Mouse (Mus musculus): ENCODE measurements around the gene Ndufa6. TPM values are rescaled to one million over a fixed set of nuclear protein-coding genes. Genes with fewer than 3 reads are reported as not detected.

Gene Ndufa6
- polyA plus RNA-seq, 1 experiment from 2014 or later, result 432 TPM

DNA sequence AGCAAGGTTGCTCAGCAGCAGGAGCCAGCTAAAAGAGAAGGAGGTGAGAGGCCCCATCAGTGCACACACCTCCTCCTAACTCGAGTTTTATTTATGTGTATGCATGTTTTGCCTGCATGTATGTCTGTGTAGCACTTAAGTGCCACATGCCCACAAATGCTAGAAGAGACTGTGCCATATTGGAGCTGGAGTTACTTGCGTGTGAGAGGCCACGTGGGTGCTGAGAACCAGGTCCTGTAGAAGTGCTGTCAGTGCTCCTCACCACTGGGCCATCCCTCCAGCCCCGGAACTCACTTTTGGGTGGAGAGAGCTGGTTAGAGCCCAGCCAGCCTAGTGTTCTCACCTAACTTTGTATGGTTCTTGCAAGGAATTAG is 6.8 kb downstream of the Ndufa6 start:
- Histone ChIP-seq H3K36me3 (ENCODE audit: control insufficient read depth, insufficient read depth, low read length) (peaks cover 29% of the 10 kb centered on the region), H3K4me2 (ENCODE audit: low read depth, low read length) (peak overlapping the region; percentile 96), H3K4me3 (ENCODE audit: low read depth, low read length) (peak overlapping the region; percentile 64), H3K4me1 (ENCODE audit: control insufficient read depth, insufficient read depth, low read length) (peaks cover 13% of the 10 kb centered on the region), H3K27ac (ENCODE audit: low read depth, low read length) (no peak overlapping the region), H3K9ac (replicated peaks; ENCODE audit: low read depth, low read length) (0 out of 2 replicates have a peak overlapping the region, but pooled peaks have one; percentile 71), H3K9me3 (ENCODE audit: control insufficient read depth, low read length) (no peaks in the 10 kb centered on the region), H3K27me3 (ENCODE audit: control insufficient read depth, insufficient read depth, low read length) (no peaks in the 10 kb centered on the region)
- no peak for ATAC-seq (ENCODE audit: low read depth)
- 83% methylated on average over 4 of the region's 4 CpGs for WGBS

DNA sequence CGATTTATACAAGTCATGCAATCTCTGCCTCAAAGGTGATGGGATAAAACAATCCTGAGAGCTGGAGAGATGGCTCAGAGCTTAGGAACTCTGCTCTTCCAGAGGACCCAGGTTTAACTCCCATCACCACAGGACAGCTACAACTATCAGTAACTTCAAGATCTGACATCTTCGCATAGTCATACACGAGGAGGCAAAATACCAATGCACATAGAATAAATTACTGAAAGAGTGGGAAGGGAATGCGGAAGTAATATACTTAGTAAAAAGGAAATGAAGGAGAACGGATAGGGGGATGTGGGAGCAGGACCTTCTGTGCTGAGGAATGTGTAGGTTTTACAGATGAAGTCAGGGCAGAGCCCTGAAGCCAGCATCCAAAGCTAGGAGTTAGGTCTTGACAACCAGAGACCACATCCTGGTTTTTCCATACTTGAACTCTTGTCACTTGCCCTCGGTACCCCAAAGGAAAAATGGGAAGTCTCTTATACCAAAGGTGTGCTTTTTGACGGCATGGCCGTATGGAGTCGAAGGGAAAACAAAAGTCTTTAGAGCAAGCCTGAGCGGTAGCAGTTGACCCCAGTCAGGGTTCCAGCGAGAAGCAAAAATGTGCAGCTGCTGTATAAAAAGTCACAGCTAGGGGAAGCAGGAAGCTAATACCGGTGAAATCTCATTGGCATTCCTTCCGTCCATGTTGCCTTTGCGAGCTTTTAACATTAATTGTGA is 7.4 kb downstream of the Ndufa6 start:
- Histone ChIP-seq H3K9me3 (ENCODE audit: control insufficient read depth, low read length) (no peaks in the 10 kb centered on the region), H3K4me1 (ENCODE audit: control insufficient read depth, insufficient read depth, low read length) (peaks cover 13% of the 10 kb centered on the region), H3K27me3 (ENCODE audit: control insufficient read depth, insufficient read depth, low read length) (no peaks in the 10 kb centered on the region), H3K4me2 (ENCODE audit: low read depth, low read length) (peak overlapping the region; percentile 96), H3K36me3 (ENCODE audit: control insufficient read depth, insufficient read depth, low read length) (peaks cover 29% of the 10 kb centered on the region), H3K4me3 (ENCODE audit: low read depth, low read length) (peak overlapping the region; percentile 64), H3K9ac (replicated peaks; ENCODE audit: low read depth, low read length) (peak overlapping the region; percentile 71), H3K27ac (ENCODE audit: low read depth, low read length) (peak overlapping the region; percentile 87)
- WGBS, result 64% methylated on average over 14 of the region's 14 CpGs
- ATAC-seq (ENCODE audit: low read depth), result no peak; the same call in 1 of the 2 replicates

DNA sequence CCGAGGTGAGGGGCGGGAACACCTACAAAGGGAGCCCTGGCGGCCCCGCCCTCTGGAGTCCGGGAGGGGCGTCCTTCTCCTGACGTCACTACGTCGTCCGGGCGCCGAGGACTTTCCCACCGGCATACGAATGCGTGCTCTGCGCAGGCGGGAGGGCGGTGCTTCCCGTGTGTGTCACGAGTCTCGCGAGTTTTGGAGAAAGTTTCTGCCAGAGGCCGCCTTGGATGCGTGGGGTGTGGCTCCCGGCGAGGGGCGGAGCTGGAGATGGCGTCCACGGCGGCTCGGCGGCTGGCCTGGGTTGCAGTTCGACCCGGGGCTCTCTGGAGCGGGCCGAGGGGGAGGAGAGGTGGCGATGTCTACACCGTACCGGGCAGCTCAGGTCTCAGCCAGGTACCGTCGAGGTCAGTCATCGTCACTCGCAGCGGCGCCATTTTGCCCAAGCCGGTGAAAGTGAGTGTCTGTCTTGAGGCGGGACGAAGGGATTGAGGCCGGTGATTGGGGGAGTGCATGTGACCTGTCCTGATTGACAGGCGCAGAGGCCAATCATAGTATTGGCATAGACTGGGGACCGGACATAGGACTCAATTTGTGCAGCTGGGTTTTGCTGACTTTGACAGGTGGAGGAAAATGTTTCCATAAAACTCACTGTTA is 8.2 kb downstream of the Ndufa6 start:
- Histone ChIP-seq H3K4me3 (ENCODE audit: low read depth, low read length) (peak overlapping the region; percentile 64), H3K27me3 (ENCODE audit: control insufficient read depth, insufficient read depth, low read length) (0 out of 2 replicates have a peak, but pooled peaks cover 2% of the 10 kb centered on the region), H3K27ac (ENCODE audit: low read depth, low read length) (peak overlapping the region; percentile 87), H3K36me3 (ENCODE audit: control insufficient read depth, insufficient read depth, low read length) (peaks cover 28% of the 10 kb centered on the region), H3K4me2 (ENCODE audit: low read depth, low read length) (peak overlapping the region; percentile 96), H3K4me1 (ENCODE audit: control insufficient read depth, insufficient read depth, low read length) (peaks cover 19% of the 10 kb centered on the region), H3K9me3 (ENCODE audit: control insufficient read depth, low read length) (no peaks in the 10 kb centered on the region), H3K9ac (replicated peaks; ENCODE audit: low read depth, low read length) (peak overlapping the region; percentile 71)
- under 1% methylated on average over 51 of the region's 51 CpGs for WGBS
- peak; percentile 98 for ATAC-seq (ENCODE audit: low read depth)

DNA sequence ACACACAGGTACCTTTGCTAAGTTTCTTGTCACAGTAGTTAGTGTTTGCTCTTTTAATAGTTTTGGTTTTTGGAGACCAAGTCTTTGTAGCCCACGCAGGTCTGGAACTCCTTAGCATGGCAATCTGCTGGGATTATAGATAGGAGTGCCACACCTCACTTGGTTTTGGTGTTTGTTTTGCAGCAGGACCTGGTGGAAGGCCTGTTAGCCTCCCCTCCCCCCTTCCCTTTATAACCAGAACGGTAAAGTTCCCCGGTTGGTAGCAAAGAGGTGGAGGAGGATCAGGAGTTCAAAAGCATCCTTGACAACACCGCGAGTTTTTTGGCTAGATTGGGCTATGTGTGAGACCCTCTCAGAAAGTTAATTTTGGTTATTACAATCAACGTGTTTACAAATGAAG is 9.2 kb downstream of the Ndufa6 start:
- Histone ChIP-seq H3K27ac (ENCODE audit: low read depth, low read length) (no peak overlapping the region), H3K9ac (replicated peaks; ENCODE audit: low read depth, low read length) (no peak overlapping the region), H3K4me2 (ENCODE audit: low read depth, low read length) (no peak overlapping the region), H3K9me3 (ENCODE audit: control insufficient read depth, low read length) (no peaks in the 10 kb centered on the region), H3K36me3 (ENCODE audit: control insufficient read depth, insufficient read depth, low read length) (peaks cover 19% of the 10 kb centered on the region; the same call in 1 of the 2 replicates), H3K27me3 (ENCODE audit: control insufficient read depth, insufficient read depth, low read length) (peaks cover 8% of the 10 kb centered on the region), H3K4me3 (ENCODE audit: low read depth, low read length) (no peak overlapping the region), H3K4me1 (ENCODE audit: control insufficient read depth, insufficient read depth, low read length) (peaks cover 20% of the 10 kb centered on the region)
- ATAC-seq (ENCODE audit: low read depth), result no peak
- 94% methylated on average over 6 of the region's 6 CpGs for WGBS

DNA sequence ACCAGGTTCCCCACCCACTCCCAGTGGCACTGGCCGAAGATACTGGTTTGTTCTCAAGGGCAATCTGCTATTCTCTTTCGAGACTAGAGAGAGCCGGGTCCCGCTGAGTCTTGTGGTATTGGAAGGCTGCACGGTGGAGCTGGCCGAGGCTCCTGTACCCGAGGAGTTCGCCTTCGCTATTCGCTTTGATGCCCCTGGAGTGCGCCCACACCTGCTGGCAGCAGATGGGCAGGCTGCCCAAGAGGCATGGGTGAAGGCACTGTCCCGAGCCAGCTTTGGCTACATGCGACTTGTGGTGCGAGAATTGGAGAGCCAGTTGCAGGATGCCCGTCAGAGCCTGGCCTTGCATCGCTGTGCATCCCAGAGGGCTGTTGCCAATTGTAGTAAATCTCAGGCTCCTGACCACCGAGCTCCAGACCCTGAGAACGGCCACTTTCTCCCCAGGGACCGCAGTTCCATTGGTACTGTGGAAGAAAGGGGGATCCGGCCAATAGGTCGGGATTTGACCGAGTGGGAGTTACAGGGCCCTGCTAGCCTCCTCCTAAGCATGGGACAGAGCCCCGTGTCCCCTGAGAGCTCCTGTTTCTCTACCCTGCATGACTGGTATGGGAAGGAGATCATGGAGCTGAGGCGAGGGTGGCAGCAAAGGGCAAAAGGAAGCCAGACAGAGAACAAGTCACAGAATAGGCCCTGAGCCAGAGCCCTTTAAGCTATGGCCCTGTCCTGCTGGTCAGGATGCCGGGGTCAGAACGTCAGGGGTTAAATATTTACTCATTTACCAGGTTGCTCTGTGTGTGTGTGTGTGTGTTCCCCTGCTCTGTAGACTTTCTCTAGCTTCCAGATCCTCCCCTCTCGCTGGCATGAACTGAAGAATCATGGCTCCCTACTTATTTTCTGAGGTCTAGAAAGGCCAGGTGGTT is 10.5 kb downstream of the Ndufa6 start:
- Histone ChIP-seq H3K27ac (ENCODE audit: low read depth, low read length) (no peak overlapping the region), H3K27me3 (ENCODE audit: control insufficient read depth, insufficient read depth, low read length) (peaks cover 8% of the 10 kb centered on the region), H3K36me3 (ENCODE audit: control insufficient read depth, insufficient read depth, low read length) (peaks cover 8% of the 10 kb centered on the region; the same call in 1 of the 2 replicates), H3K9ac (replicated peaks; ENCODE audit: low read depth, low read length) (no peak overlapping the region), H3K4me3 (ENCODE audit: low read depth, low read length) (no peak overlapping the region), H3K9me3 (ENCODE audit: control insufficient read depth, low read length) (no peaks in the 10 kb centered on the region), H3K4me1 (ENCODE audit: control insufficient read depth, insufficient read depth, low read length) (peaks cover 23% of the 10 kb centered on the region), H3K4me2 (ENCODE audit: low read depth, low read length) (no peak overlapping the region)
- 89% methylated on average over 27 of the region's 27 CpGs for WGBS
- no peak for ATAC-seq (ENCODE audit: low read depth)

DNA sequence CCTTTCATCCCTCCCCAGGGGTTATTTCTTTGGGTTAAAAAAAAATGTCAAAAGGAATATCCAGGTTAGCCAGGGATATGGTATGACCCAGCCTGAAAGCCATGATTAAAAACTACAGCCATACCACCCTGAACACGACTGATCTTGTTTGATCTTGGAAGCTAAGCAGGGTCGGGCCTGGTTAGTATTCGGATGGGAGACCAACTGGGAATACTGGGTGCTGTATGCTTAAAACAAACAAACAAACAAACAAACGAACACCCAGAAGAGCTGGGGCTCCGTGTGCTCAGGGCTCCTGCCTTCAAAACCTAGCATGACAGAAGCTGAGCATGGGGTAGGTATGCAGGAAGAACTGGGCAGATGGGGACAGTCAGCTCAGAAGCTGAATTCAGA is 11.6 kb downstream of the Ndufa6 start:
- no peak for ATAC-seq (ENCODE audit: low read depth)
- WGBS, result 83% methylated on average over 5 of the region's 5 CpGs
- no peak overlapping the region for H3K27ac ChIP-seq (ENCODE audit: low read depth, low read length)

DNA sequence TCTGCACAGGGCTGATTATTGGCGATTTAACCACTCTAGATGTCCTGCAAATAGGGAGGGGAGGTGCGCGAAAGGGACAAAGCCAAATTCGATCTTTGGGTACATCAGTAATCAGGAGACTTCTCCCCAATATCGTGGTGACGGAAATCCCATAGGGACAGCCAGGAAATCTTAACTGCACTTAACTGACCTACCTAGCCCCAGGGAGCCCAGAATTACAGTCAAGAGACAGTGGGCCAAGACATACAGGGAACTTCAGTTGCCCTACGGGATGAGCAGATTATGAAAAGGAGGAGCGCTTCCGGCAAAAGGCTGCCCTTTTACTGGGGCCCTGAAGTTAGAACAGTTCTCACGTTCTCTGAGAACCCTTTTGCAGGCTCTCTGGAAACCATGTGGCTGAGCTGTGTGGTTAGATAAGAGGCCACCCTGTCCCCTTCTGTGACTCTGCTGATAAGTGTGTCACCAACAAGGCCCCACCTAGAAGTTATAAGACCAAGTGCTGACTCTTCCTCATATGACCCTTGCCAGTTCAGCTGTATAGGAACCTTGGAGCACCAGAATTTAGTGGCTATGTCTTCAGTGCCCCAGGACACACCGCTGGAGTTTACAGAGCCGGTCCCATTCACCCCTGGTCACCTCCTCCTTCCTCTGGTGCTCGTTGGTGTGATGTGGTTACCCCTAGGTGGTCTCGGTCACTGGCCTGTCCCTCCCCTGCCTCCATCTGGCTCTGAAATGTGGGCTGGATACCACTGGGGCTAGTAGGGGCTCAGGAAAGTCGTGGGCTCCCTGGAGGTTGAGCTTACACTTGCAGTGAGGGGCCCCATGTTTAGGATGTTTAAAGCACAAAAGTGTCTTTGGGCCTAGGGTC is 12.2 kb downstream of the Ndufa6 start:
- H3K27me3 ChIP-seq (ENCODE audit: control insufficient read depth, insufficient read depth, low read length), result peaks cover 8% of the 10 kb centered on the region
- H3K4me3 ChIP-seq (ENCODE audit: low read depth, low read length), result no peak overlapping the region
- no peak for ATAC-seq (ENCODE audit: low read depth)
- no peaks in the 10 kb centered on the region for H3K9me3 ChIP-seq (ENCODE audit: control insufficient read depth, low read length)
- H3K27ac ChIP-seq (ENCODE audit: low read depth, low read length), result no peak overlapping the region
- peaks cover 23% of the 10 kb centered on the region for H3K4me1 ChIP-seq (ENCODE audit: control insufficient read depth, insufficient read depth, low read length)
- WGBS, result 70% methylated on average over 15 of the region's 15 CpGs
- H3K9ac ChIP-seq (replicated peaks; ENCODE audit: low read depth, low read length), result no peak overlapping the region
- no peaks in the 10 kb centered on the region for H3K36me3 ChIP-seq (ENCODE audit: control insufficient read depth, insufficient read depth, low read length)
- peak overlapping the region; percentile 46; the same call in 1 of the 2 replicates for H3K4me2 ChIP-seq (ENCODE audit: low read depth, low read length)

More for the DNA sequence above, 11.6 kb downstream of the Ndufa6 start:
- H3K27me3 ChIP-seq (ENCODE audit: control insufficient read depth, insufficient read depth, low read length), result peaks cover 8% of the 10 kb centered on the region
- peaks cover 29% of the 10 kb centered on the region for H3K4me1 ChIP-seq (ENCODE audit: control insufficient read depth, insufficient read depth, low read length)
- no peak overlapping the region for H3K9ac ChIP-seq (replicated peaks; ENCODE audit: low read depth, low read length)
- no peaks in the 10 kb centered on the region for H3K36me3 ChIP-seq (ENCODE audit: control insufficient read depth, insufficient read depth, low read length)
- no peak overlapping the region for H3K4me3 ChIP-seq (ENCODE audit: low read depth, low read length)
- no peak overlapping the region for H3K4me2 ChIP-seq (ENCODE audit: low read depth, low read length)
- H3K9me3 ChIP-seq (ENCODE audit: control insufficient read depth, low read length), result no peaks in the 10 kb centered on the region

DNA sequence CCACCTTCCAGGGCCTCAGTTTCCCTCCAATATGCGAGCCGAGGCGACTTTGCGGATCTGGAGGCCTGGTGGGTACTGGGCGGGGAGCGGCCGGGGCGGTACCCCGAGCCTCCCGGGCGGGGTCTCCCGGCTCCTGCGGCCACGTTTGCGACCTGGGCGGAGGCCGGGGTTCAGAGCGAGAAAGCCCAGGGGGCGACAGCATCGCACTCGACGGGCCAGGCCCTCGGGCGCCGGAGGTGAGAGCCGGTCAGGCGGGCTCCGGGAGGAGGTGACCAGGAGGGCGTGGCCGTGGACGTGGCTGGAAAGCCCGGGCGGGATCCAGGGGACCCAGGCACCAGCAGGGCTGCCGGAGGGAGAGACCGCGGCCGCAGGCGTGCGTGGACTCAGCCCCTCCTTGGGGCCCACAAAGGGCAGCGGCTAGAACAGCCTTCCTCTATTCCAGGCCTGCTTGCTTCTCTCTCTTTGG is 13.1 kb downstream of the Ndufa6 start:
- Histone ChIP-seq H3K36me3 (ENCODE audit: control insufficient read depth, insufficient read depth, low read length) (no peaks in the 10 kb centered on the region), H3K9me3 (ENCODE audit: control insufficient read depth, low read length) (no peaks in the 10 kb centered on the region), H3K27ac (ENCODE audit: low read depth, low read length) (no peak overlapping the region; the same call in 1 of the 2 replicates), H3K4me3 (ENCODE audit: low read depth, low read length) (peak overlapping the region; percentile 21; the same call in 1 of the 2 replicates), H3K4me2 (ENCODE audit: low read depth, low read length) (peak overlapping the region; percentile 46), H3K27me3 (ENCODE audit: control insufficient read depth, insufficient read depth, low read length) (peaks cover 8% of the 10 kb centered on the region), H3K4me1 (ENCODE audit: control insufficient read depth, insufficient read depth, low read length) (peaks cover 18% of the 10 kb centered on the region; the same call in 1 of the 2 replicates), H3K9ac (replicated peaks; ENCODE audit: low read depth, low read length) (peak overlapping the region; percentile 46)
- 4% methylated on average over 40 of the region's 40 CpGs for WGBS
- ATAC-seq (ENCODE audit: low read depth), result no peak

Measured in neural tube, embryonic 14.5 days (tissue).